Mouse (Mus musculus) CD4-positive, CD25-positive, alpha-beta regulatory T cell, adult 4 months (primary cell): ENCODE results near the gene Pacs2. TPM values are rescaled to one million over a fixed set of nuclear protein-coding genes. Genes with fewer than 3 reads are reported as not detected.

ENCODE experiments used
- ATAC-seq: one replicate; pipeline ENCODE4 v1.8.0; 2017
- polyA plus RNA-seq, 2 experiments: library from polyadenylated mRNA; unstranded; fragments of 100-300 nt; shearing (Covaris generic); gene quantifications; one replicate each; pipeline ENCODE4 v1.2.1; 2017

The Pacs2 gene
- polyA plus RNA-seq, 2 experiments from 2014 or later = 5.8 to 7.3 TPM

- no peak for ATAC-seq
Observed at GRCm38 (mm10) chr12:113044916-113045677, 30.8 kb downstream of the Pacs2 start.

- peak; percentile 43 for ATAC-seq
Observed at GRCm38 (mm10) chr12:113046861-113047260, 32.6 kb downstream of the Pacs2 start.

DNA sequence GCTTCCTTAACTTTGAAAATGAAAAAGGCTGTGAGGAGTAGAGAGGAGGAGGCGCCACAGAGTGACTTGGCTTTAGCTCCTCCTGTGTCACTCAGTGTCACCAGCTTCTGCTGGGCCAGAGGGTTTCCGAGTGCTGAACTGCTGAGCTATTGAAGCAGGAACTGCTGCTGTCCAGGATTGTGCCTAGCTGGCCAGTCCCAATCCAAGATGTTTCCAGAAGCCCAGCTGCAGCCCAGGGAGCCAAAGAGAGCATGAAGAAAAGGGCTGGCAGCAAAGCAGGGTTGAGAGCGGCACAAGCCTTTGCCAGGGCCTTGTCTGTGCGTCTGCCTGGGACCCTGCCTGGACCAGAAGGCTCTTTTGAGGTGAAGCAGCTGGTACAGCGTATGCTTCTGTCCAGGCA lies 33.8 kb downstream of the Pacs2 start:
- no peak for ATAC-seq

DNA sequence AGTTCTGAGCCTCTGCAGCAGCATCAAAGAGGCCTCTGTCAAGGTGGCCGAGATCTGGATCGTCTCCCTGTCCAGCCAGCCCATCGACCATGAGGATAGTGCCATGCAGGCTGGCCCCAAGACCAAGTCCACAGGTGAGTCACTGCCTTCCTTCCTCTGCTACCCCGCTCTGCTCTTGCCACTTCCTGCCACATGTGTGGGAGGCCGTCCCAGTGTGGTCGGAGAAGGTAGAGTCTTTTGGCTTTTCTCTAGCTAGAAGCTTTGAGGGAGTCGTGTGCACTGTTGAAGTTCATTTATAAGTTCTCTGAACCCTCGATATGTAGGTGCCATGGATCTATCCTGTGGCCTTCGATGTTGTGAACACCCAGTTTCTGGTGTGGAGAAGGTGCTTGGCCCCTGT lies 35.5 kb downstream of the Pacs2 start:
- peak; percentile 80 for ATAC-seq

DNA sequence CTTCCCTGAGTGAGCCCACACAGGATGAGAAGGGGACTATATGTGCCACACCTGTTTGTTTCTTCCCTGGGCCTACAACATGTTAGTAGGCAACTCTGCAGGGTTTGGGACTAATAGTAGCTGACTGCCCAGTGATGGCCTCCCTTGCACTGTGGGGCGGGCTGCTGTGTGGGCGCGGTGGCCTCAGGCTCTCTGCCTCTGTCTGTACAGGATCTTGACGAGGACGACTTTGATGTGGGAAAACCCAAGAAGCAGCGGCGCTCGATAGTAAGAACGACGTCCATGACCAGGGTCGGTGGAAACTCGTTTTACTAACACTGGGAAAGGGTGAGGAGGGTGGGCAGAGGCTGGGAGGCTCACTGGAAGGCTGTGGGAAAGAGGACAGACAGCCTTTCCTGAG lies 36.4 kb downstream of the Pacs2 start:
- ATAC-seq = peak; percentile 44

GRCm38 (mm10) chr12:113051628-113052403 lies 37.5 kb downstream of the Pacs2 start:
- no peak for ATAC-seq

- no peak for ATAC-seq
Observed at GRCm38 (mm10) chr12:113056089-113056488, 41.8 kb downstream of the Pacs2 start.

GRCm38 (mm10) chr12:113060178-113060577 lies 45.9 kb downstream of the Pacs2 start:
- ATAC-seq = no peak

GRCm38 (mm10) chr12:113061606-113062005 lies 47.3 kb downstream of the Pacs2 start:
- no peak for ATAC-seq

DNA sequence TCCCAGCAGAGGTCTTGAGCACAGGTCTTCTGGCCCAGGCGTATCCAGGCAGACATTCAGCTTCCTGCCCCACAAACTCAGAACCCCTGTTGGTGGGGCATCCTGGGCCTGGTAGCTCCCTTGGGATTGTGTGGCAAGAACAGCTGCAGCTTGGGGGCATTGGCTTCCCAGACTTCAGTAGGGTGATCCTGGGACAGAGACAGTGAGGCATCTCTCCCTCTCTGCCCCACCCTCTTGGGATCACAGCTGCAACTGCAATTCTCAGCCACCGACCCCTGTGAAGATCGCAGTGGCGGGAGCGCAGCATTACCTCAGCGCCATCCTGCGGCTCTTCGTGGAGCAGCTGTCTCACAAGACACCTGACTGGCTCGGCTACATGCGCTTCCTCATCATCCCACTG lies 47.9 kb downstream of the Pacs2 start:
- ATAC-seq = no peak

DNA sequence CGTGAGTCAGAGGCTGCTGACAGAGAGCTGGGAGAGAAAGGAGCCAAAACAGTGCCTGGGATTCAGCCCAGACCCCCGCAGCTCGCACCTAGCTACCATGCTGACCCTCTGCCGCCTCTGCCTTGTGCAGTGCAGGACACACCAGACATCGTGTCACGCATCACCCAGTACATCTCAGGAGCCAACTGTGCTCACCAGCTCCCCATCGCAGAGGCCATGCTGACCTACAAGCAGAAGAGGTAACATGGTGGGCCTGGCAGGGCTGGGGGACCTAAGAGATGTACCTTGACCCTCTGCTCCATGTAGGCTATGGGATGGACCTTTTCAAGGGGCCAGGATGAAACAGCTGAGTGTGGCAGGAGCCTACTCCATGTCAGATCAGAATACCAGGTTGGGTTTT lies 49.4 kb downstream of the Pacs2 start:
- no peak for ATAC-seq

DNA sequence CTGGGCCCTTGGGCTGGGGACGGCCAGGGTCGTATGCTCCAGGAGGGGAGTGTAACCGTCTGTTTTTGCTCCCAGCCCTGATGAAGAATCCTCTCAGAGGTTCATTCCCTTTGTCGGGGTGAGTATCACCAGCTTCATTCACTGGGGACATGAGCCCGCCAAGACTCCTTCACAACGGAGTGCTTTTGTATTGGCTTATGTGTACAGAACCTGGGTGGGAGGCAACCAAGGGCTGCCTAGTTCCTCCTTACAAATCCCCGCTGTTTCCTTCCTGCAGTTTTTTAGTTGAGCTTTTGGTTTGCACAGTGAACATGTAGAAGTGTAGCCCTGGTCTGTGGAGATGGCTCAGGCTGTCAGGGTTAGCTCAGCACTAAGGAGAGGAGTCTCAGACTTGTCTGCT lies 53.7 kb downstream of the Pacs2 start:
- ATAC-seq = no peak

DNA sequence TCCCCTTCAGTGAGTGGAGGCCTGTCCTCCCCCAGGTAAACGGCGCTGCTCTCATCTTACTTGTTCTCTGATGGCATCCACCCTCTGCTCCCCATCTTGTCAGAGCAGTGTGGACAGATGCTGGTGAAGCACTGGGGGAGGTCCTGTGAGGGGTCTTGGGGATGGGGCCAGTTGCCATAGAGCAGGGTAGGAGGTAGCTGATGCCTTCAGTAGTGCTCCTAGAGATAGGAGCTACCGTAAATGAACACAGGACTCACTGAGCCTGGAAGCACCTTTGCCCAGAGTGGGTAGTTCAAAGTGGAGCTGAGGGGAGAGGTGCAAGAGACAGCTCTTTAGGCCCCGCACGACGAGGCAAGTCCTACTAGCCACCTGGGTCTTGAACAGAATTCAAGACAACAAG lies 55.1 kb downstream of the Pacs2 start:
- no peak for ATAC-seq

DNA sequence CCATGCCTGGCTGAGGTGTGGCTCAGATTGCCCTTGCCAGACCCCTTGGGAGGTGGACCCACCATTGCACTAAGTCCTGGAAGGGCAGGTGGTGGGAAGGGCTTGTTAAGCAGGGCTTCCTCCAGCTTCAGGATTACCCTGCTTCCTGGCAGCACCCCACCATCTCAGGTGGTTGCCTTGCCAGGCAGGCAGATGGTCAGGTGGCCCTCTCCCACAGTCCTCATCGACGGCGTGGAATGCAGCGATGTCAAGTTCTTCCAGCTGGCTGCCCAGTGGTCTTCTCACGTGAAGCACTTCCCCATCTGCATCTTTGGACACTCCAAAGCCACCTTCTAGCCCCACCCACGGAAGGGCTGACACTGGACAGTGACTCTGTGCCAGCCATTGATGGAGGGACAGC lies 57.0 kb downstream of the Pacs2 start:
- ATAC-seq = no peak

DNA sequence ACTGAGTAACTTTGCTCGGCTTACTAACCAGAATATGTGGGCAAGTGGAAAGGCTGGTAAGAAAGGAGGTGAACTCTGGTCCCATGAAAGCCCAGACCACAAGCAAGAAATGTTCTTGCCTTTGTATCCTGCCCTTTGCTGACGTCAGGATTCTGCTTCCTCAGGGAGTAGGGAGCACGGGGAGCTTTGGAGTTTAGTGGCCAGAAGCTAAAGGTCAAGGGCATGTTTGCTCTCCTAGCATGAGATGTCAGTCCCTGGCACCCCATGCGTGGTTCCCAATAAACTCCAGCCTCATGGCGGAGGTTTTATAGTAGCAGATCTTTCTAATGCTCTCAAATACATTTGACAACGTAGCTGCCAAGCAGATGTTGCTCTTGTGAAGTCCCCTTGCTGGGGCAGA lies 57.5 kb downstream of the Pacs2 start:
- no peak for ATAC-seq

DNA sequence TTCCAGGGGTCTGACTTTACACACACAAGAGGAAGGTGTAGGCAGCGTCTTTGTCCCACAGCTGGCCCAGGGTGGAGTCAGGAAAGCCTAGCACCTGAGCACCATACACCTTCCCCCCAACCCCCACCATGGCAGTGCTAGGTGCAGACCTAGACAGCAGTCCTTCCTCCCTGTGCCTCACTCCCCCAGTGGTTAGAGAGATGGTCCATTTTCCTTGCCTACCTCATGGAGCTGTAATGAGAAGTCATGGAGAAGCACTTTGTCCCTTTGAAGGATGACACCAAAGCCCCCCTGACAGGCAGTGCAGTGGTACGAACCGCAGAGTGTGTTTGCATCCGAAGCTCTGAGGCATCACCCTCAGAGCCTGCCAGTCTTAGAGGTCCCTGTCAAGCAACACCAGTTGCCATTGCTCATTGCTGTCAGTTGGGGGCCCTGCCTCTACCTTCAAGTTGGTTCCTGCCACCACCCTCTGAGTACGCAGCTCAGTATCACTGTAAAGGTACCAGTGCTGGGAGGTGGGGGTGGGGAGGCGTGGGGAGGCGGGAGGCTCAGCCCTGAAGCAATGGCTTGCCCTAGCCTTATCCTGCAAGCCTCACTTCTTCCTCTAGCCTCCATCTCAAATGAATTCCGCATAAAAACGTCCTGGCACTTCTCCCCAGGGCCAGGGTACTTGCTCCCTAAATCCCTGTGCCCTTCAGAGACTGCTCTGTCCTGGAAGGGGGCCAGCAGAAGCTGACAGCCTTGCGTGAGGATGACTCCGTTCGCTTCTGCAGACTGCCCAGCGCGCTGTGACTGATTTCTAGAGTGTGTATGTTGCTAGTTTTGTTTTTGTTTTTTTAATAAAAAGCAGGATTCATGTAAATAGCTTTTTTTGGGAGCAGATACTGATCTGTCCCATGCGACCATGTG lies 59.4 kb downstream of the Pacs2 start:
- peak; percentile 29 for ATAC-seq

- peak; percentile 80 for ATAC-seq
Observed at GRCm38 (mm10) chr12:113074329-113075062, 60.2 kb downstream of the Pacs2 start, which contains the start of gene Tex22. Gene Tex22, plus strand, starts transcription at chr12:113074502.

GRCm38 (mm10) chr12:113075063-113075454 lies 60.8 kb downstream of the Pacs2 start:
- peak; percentile 90 for ATAC-seq

DNA sequence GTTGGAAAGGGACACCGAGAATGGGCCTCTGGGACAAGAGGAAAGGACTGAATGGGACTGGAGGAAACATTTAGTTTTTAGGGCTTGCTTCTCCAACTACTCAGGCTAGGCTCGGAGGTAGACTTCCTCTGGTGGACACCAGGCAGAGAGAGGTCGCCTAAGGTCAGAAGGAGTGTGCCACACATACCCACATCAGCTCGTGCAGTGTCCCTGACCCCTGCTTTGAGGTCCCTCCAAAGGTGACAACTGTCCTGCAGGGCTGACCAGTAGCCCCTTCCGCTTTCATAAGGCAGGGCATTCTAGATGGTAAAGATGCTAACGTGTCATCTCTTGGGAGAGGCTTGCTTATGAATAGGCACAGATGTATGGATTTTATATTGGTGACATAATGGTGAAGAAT lies 61.2 kb downstream of the Pacs2 start:
- no peak for ATAC-seq

- ATAC-seq = no peak
Observed at GRCm38 (mm10) chr12:113087276-113087675, 73.0 kb downstream of the Pacs2 start.

- no peak for ATAC-seq
Observed at GRCm38 (mm10) chr12:113088026-113088425, 73.7 kb downstream of the Pacs2 start.

GRCm38 (mm10) chr12:113089107-113089506 lies 74.8 kb downstream of the Pacs2 start:
- ATAC-seq = no peak
